Mouse (Mus musculus): ENCODE data around the gene Kif5a.
"Not testable (repeated sequence)": the region's sequence is repeated elsewhere in the genome, so short reads cannot be mapped to it uniquely, and the experiment has no call there.

Gene Kif5a

GRCm38 (mm10) chr10:127262548-127263398 is at the start of gene Kif5a:
Gene Kif5a, minus strand, starts transcription at chr10:127263348.
- in situ Hi-C loops (cut with MboI; ENCODE audit: low sequenced_read_pairs) = no loop called here

GRCm38 (mm10) chr10:127312858-127313257 is 49.7 kb upstream of the Kif5a start:
- in situ Hi-C loops (cut with MboI; ENCODE audit: low sequenced_read_pairs) = no loop called here

- in situ Hi-C loops (cut with MboI; ENCODE audit: low sequenced_read_pairs) = no loop called here
These were observed 49.2 kb upstream of the Kif5a start for GRCm38 (mm10) chr10:127312356-127312676.

GRCm38 (mm10) chr10:127311476-127312355 is 48.6 kb upstream of the Kif5a start, which contains the start of gene Mars:
Gene Mars, minus strand, starts transcription at chr10:127311786.
- in situ Hi-C loops (cut with MboI; ENCODE audit: low sequenced_read_pairs) = no loop called here

- in situ Hi-C loops (cut with MboI; ENCODE audit: low sequenced_read_pairs) = no loop called here
These were observed 47.7 kb upstream of the Kif5a start for GRCm38 (mm10) chr10:127310523-127311475.

- in situ Hi-C loops (cut with MboI; ENCODE audit: low sequenced_read_pairs) = not testable (repeated sequence)
These were observed 46.0 kb upstream of the Kif5a start for GRCm38 (mm10) chr10:127309167-127309566.

- in situ Hi-C loops (cut with MboI; ENCODE audit: low sequenced_read_pairs) = no loop called here
These were observed 40.0 kb upstream of the Kif5a start for GRCm38 (mm10) chr10:127303136-127303535.

- in situ Hi-C loops (cut with MboI; ENCODE audit: low sequenced_read_pairs) = no loop called here
These were observed 37.2 kb upstream of the Kif5a start for GRCm38 (mm10) chr10:127300361-127300760.

- in situ Hi-C loops (cut with MboI; ENCODE audit: low sequenced_read_pairs) = no loop called here
These were observed 34.1 kb upstream of the Kif5a start for GRCm38 (mm10) chr10:127297015-127297871.

GRCm38 (mm10) chr10:127295986-127296794 is 33.0 kb upstream of the Kif5a start:
- in situ Hi-C loops (cut with MboI; ENCODE audit: low sequenced_read_pairs) = no loop called here

- in situ Hi-C loops (cut with MboI; ENCODE audit: low sequenced_read_pairs) = no loop called here
These were observed 31.9 kb upstream of the Kif5a start for GRCm38 (mm10) chr10:127294895-127295510.

GRCm38 (mm10) chr10:127293590-127294113 is 30.5 kb upstream of the Kif5a start:
- in situ Hi-C loops (cut with MboI; ENCODE audit: low sequenced_read_pairs) = no loop called here

GRCm38 (mm10) chr10:127292987-127293538 is 29.9 kb upstream of the Kif5a start:
- in situ Hi-C loops (cut with MboI; ENCODE audit: low sequenced_read_pairs) = no loop called here

- in situ Hi-C loops (cut with MboI; ENCODE audit: low sequenced_read_pairs) = no loop called here
These were observed 28.9 kb upstream of the Kif5a start for GRCm38 (mm10) chr10:127291881-127292638.

GRCm38 (mm10) chr10:127290930-127291880 is 28.1 kb upstream of the Kif5a start:
- in situ Hi-C loops (cut with MboI; ENCODE audit: low sequenced_read_pairs) = no loop called here

GRCm38 (mm10) chr10:127290307-127290929 is 27.3 kb upstream of the Kif5a start:
- in situ Hi-C loops (cut with MboI; ENCODE audit: low sequenced_read_pairs) = no loop called here

Measured in CH12F3 (cell line).